Mouse (Mus musculus) forebrain, postnatal 0 days (tissue): Measurements from ENCODE around the gene AL607142.1. TPM values are rescaled to one million over a fixed set of nuclear protein-coding genes. Genes with fewer than 3 reads are reported as not detected.

ENCODE experiments used
- ATAC-seq: fragments of 200-750 bp; cut with Nextera tagmentation; 2 replicates; pipeline ENCODE4 v1.8.0; 2017; ENCODE audit warnings: mild to moderate bottlenecking, moderate library complexity
- DNase-seq: peaks from one replicate; pipeline ENCODE4 v3.0.0-alpha.2; 2015
- H3K27ac ChIP-seq: fragments of 300-500 bp; sonication (generic); 2 replicates; pipeline ENCODE4 v1.5.1; 2014; ENCODE audit warnings: low read depth, mild to moderate bottlenecking, antibody characterized with exemption, low read length, moderate library complexity, mixed read lengths
- H3K27me3 ChIP-seq: fragments of 300-500 bp; sonication (generic); 2 replicates; pipeline ENCODE4 v1.6.1; 2014; ENCODE audit warnings: mild to moderate bottlenecking, low read length, mixed read lengths; ENCODE audit not compliant: insufficient read depth
- H3K36me3 ChIP-seq: fragments of 300-500 bp; sonication (generic); 2 replicates; pipeline ENCODE4 v1.6.1; 2014; ENCODE audit warnings: mild to moderate bottlenecking, moderate library complexity; ENCODE audit not compliant: insufficient read depth
- H3K4me1 ChIP-seq: fragments of 300-500 bp; sonication (generic); 2 replicates; pipeline ENCODE4 v1.6.1; 2014; ENCODE audit warnings: antibody characterized with exemption; ENCODE audit not compliant: insufficient read depth
- H3K4me2 ChIP-seq: fragments of 300-500 bp; sonication (generic); 2 replicates; pipeline ENCODE4 v1.6.1; 2014; ENCODE audit warnings: low read depth, mild to moderate bottlenecking, moderate library complexity
- H3K4me3 ChIP-seq: fragments of 300-500 bp; sonication (generic); 2 replicates; pipeline ENCODE4 v1.5.1; 2014; ENCODE audit warnings: low read depth, low read length, mixed read lengths
- H3K9ac ChIP-seq: fragments of 300-500 bp; sonication (generic); 2 replicates; pipeline ENCODE4 v1.6.1; 2014; ENCODE audit warnings: mild to moderate bottlenecking
- H3K9me3 ChIP-seq: fragments of 300-500 bp; sonication (generic); 2 replicates; pipeline ENCODE4 v1.6.1; 2016; ENCODE audit warnings: low read length
- CTCF ChIP-seq: sonication (generic); IDR thresholded peaks from 2 replicates; pipeline ENCODE4 v1.5.1; 2016; ENCODE audit warnings: antibody characterized with exemption, control low read depth, low read depth
- WGBS: fragments of 180-500 bp; shearing (Covaris S2); extraction: QIAGEN DNeasy Blood & Tissue Kit; methylation state at CpG from one replicate; pipeline ENCODE4 v1.1.7; 2014; 5-methylcytosine and 5-hydroxymethylcytosine counted together
- polyA plus RNA-seq: library from polyadenylated mRNA; unstranded; fragments of >200 nt; fragmentation: Nextera tagmentation; extraction: Ambion mirVana; gene quantifications from 2 replicates; pipeline ENCODE4 v1.2.1, GENCODE M21; 2015
- total RNA-seq: library from RNA; depleted of rRNA; stranded (reverse); fragments of >200 nt; gene quantifications from 2 replicates; pipeline ENCODE4 v1.2.3, GENCODE M21; 2014

Gene AL607142.1
- total and polyA plus RNA-seq, 2 experiments from 2014 or later, result not detected

DNA sequence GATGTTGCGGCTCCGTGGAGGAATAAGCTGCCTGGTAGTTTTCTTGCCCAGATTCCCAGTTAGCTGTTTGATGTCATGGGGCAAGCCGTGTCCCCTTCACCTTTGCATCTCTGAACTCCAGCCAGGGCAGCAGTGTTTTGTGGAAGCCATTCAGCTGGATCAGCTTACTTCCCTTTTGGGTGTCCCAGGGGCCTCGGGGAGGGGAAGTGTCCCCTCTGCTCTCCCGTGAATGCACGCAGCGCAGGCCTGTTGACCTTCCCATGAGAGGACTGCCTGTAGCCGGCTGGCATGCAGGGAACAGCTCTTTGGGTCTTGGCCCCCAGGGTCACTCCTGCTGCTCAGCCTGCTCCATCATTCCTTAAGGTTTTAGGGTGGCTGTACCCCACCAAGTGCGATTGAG lies 10.7 kb upstream of the AL607142.1 start:
- Histone ChIP-seq H3K9me3 (no peaks in the 10 kb centered on the region), H3K9ac (no peak overlapping the region), H3K27ac (no peak overlapping the region), H3K36me3 (no peaks in the 10 kb centered on the region; the same call in 1 of the 2 replicates), H3K4me3 (no peak overlapping the region), H3K27me3 (no peaks in the 10 kb centered on the region), H3K4me1 (no peaks in the 10 kb centered on the region), H3K4me2 (no peak overlapping the region)
- DNase-seq (no peak), ATAC-seq (no peak)
- no peak for TF ChIP-seq CTCF
- 75% methylated on average over 9 of the region's 9 CpGs for WGBS

DNA sequence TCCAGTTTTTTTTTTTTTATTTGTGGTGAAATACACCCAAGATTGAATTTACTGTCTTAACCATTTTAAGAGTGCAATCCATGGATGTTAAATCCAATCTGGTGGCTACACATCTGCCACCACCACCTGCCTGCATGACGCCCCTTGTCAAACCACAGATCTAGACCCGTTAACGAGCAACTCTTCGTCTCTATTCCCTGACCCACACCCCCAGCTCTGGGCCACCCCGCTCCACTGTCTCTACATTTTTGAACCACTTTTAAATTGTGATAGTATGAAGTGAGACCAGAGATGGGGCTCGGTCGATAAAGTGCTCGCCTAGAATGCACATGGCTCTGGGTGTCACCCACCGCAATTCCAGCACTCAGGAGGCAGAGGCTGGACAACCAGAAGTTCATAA lies 8.3 kb upstream of the AL607142.1 start:
- DNase-seq (no peak), ATAC-seq (no peak)
- H3K4me3 ChIP-seq, result no peak overlapping the region
- no peaks in the 10 kb centered on the region; the same call in 1 of the 2 replicates for H3K36me3 ChIP-seq
- no peaks in the 10 kb centered on the region for H3K9me3 ChIP-seq
- no peaks in the 10 kb centered on the region for H3K4me1 ChIP-seq
- H3K9ac ChIP-seq, result no peak overlapping the region
- H3K4me2 ChIP-seq, result no peak overlapping the region
- 85% methylated on average over 9 of the region's 9 CpGs for WGBS
- no peaks in the 10 kb centered on the region for H3K27me3 ChIP-seq
- no peak overlapping the region for H3K27ac ChIP-seq
- no peak for TF ChIP-seq CTCF

DNA sequence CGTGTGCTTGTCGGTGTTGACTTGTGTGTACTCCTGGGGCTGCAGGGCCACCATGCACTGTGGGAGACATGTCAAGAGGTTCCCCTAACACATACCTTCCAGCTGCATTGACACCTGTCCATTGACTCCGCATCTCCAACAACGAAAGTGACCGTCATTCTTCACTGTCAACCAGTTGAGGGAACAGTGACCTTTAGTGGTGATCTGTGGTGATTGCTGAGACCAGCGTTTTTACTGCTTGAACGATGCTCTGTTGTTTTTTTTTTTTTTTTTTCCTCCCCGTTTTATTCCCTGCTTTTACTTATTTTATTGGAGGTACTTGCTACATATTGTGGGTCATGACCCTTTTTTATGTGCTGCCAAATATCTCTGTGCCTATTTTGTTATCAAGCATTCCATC lies 7.3 kb upstream of the AL607142.1 start:
- Histone ChIP-seq H3K4me3 (no peak overlapping the region), H3K4me2 (no peak overlapping the region), H3K9ac (no peak overlapping the region), H3K4me1 (no peaks in the 10 kb centered on the region), H3K9me3 (no peaks in the 10 kb centered on the region), H3K27ac (no peak overlapping the region), H3K36me3 (no peaks in the 10 kb centered on the region; the same call in 1 of the 2 replicates), H3K27me3 (no peaks in the 10 kb centered on the region)
- 86% methylated on average over 8 of the region's 8 CpGs for WGBS
- DNase-seq (no peak), ATAC-seq (no peak)
- TF ChIP-seq CTCF, result no peak

DNA sequence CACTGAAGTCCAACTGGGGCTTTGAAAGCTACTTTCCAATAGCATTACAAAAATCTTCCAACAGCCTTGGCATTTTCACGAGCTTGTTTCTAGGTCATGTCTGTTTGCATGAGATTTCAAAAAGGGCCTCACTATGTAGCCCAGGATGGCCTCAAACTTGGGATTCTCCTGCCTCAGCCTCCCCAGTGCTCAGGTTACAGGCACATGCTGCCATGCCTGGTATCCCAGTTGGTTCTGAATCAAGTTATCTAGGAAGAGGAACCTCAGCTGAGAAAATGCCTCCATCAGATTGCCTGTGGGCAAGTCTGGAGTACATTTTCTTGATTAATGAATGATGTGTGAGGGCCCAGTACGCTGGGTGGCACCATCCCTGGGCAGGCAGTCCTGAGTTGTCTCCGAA lies 6.6 kb upstream of the AL607142.1 start:
- DNase-seq, result no peak
- no peak for TF ChIP-seq CTCF
- Histone ChIP-seq H3K4me1 (no peaks in the 10 kb centered on the region), H3K36me3 (no peaks in the 10 kb centered on the region; the same call in 1 of the 2 replicates), H3K4me3 (no peak overlapping the region), H3K9me3 (no peaks in the 10 kb centered on the region), H3K4me2 (no peak overlapping the region), H3K9ac (no peak overlapping the region), H3K27ac (no peak overlapping the region), H3K27me3 (no peaks in the 10 kb centered on the region)
- 84% methylated on average over 3 of the region's 3 CpGs for WGBS
- no peak for ATAC-seq

DNA sequence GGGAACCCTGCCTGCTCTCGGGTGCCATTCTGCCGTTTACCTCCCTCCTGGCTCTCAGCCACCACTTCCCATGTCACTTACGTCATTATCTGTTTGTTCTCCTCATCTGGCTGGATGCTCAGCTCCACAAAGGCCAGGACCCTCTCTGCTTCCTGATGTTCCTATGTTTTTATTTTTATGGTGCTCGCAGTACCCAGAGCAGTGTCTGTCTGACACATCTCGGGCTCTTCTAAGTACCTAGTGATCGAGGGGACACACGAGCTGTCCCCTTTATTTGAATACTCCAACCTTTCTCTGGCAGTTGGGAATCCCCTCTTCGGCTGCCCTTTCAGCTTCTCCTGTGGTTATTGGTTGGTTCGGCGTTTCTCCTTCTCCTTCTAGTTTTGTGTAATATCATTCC lies 6.0 kb upstream of the AL607142.1 start:
- Histone ChIP-seq H3K9me3 (no peaks in the 10 kb centered on the region), H3K4me1 (no peaks in the 10 kb centered on the region), H3K36me3 (no peaks in the 10 kb centered on the region; the same call in 1 of the 2 replicates), H3K4me2 (no peak overlapping the region), H3K27ac (no peak overlapping the region), H3K27me3 (no peaks in the 10 kb centered on the region), H3K4me3 (no peak overlapping the region), H3K9ac (no peak overlapping the region)
- ATAC-seq (no peak), DNase-seq (no peak)
- 70% methylated on average over 10 of the region's 10 CpGs for whole genome bisulfite sequencing
- TF ChIP-seq CTCF, result no peak

DNA sequence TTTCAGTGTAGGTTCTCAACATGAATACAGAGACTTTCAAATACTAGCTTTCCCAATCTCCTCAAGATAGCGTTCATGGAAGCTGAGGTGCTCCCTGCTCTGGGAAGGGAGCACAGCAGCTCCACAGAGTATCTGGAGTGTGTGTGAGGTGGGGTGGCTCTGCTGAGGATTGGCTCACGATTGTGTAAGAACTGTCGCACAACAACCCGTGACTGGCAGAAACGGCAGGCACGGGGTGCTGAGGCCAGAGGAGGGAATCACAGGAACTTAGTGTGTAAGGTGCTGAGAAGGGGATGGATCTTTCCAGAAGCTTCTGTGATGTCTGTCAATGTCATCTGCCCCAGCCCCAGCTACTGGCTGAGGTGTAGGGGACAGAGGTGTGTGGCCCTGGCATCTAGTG lies 3.1 kb upstream of the AL607142.1 start:
- no peak overlapping the region for H3K9ac ChIP-seq
- no peak for TF ChIP-seq CTCF
- no peak for ATAC-seq
- no peaks in the 10 kb centered on the region for H3K4me1 ChIP-seq
- H3K4me3 ChIP-seq, result no peak overlapping the region
- no peak overlapping the region for H3K27ac ChIP-seq
- no peaks in the 10 kb centered on the region for H3K36me3 ChIP-seq
- no peaks in the 10 kb centered on the region for H3K9me3 ChIP-seq
- DNase-seq, result no peak
- H3K27me3 ChIP-seq, result no peaks in the 10 kb centered on the region
- WGBS, result 95% methylated on average over 6 of the region's 6 CpGs
- H3K4me2 ChIP-seq, result no peak overlapping the region

DNA sequence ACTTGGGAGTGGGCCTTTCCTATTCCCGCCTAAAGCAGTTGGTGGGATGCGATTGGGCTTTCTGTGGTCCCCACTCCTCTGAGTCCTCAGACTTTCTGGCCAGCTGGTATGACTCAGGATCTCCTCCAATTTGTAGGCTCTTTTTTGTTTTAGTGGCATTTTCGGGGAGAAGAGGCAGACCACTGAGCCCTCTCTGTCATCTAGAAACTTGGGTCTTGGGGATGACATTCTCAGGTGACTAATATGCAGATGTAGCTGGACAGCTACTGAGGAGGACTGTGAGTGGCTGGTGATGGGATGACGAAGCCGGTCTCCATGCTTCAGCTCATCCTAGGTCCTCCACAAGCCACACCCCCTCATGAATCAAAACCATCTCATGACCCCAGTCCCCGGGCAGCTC lies 2.6 kb upstream of the AL607142.1 start:
- no peak overlapping the region for H3K27ac ChIP-seq

DNA sequence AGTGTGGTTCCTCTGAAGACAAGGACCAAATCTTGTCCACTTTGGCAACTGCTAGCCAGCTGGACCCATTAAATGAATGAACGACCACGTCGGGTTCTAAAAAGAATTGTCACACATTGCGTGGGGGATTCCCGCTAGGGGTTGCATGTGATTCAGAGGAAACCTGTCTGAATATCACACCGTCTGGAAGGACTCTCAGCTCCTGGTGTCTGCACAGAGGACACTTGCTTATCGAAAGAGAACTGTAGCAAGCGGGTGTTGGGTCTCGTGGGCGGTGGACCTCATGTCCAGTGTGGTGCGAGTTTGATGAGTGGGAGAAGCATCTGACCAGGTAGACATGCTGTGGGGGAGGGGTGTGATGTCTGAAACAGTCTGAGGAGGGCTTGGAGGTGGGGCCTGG lies 2.0 kb upstream of the AL607142.1 start:
- Histone ChIP-seq H3K27me3 (no peaks in the 10 kb centered on the region), H3K36me3 (no peaks in the 10 kb centered on the region), H3K9ac (no peak overlapping the region), H3K4me1 (no peaks in the 10 kb centered on the region), H3K9me3 (no peaks in the 10 kb centered on the region), H3K4me3 (no peak overlapping the region), H3K4me2 (no peak overlapping the region), H3K27ac (no peak overlapping the region)
- WGBS, result 89% methylated on average over 11 of the region's 11 CpGs
- no peak for ATAC-seq
- TF ChIP-seq CTCF, result no peak
- DNase-seq, result no peak

More for the DNA sequence above, 2.6 kb upstream of the AL607142.1 start:
- TF ChIP-seq CTCF, result no peak
- 85% methylated on average over 6 of the region's 6 CpGs for WGBS
- no peak for ATAC-seq
- H3K36me3 ChIP-seq, result no peaks in the 10 kb centered on the region
- no peaks in the 10 kb centered on the region for H3K27me3 ChIP-seq
- H3K4me3 ChIP-seq, result no peak overlapping the region
- H3K9ac ChIP-seq, result no peak overlapping the region
- H3K9me3 ChIP-seq, result no peaks in the 10 kb centered on the region
- no peaks in the 10 kb centered on the region for H3K4me1 ChIP-seq
- no peak for DNase-seq
- no peak overlapping the region for H3K4me2 ChIP-seq
